Mouse (Mus musculus) bone marrow macrophage, adult 2 months (primary cell): ENCODE data around the gene Grk4.

Source experiments
- CTCF ChIP-seq: IDR thresholded peaks from 2 replicates; pipeline ENCODE4 v1.5.1; 2012; ENCODE audit warnings: low read depth, mild to moderate bottlenecking, low read length, moderate library complexity
- POLR2A ChIP-seq: IDR thresholded peaks from 2 replicates; pipeline ENCODE4 v1.6.1; 2012; ENCODE audit warnings: mild to moderate bottlenecking, low read depth, low read length, borderline replicate concordance

- TF ChIP-seq CTCF = no peak
- TF ChIP-seq POLR2A = no peak
Measured at GRCm38 (mm10) chr5:34670280-34670679, 10.1 kb downstream of the Grk4 start.
